Mouse (Mus musculus) G1E (cell line): ENCODE measurements around the gene Jpt2.

ENCODE experiments used
- CTCF ChIP-seq: IDR thresholded peaks from 2 replicates; pipeline ENCODE4 v1.5.1; 2012; ENCODE audit warnings: low read depth, low read length, inconsistent platforms, mixed read lengths
- GATA1 ChIP-seq: IDR thresholded peaks from 2 replicates; pipeline ENCODE4 v1.6.1; 2012; ENCODE audit warnings: borderline replicate concordance, low read length, inconsistent platforms, mixed read lengths
- GATA2 ChIP-seq: IDR thresholded peaks from 2 replicates; pipeline ENCODE4 v1.6.1; 2012; ENCODE audit warnings: low read depth, low read length, inconsistent platforms, borderline replicate concordance
- POLR2AphosphoS5 ChIP-seq: IDR thresholded peaks from 2 replicates; pipeline ENCODE4 v1.6.1; 2012; ENCODE audit warnings: low read depth, low read length, inconsistent platforms; ENCODE audit not compliant: insufficient replicate concordance
- TAL1 ChIP-seq: conservative IDR thresholded peaks from 2 replicates; pipeline ENCODE4 v1.6.1; 2012; ENCODE audit warnings: low read depth, low read length, inconsistent platforms, mixed read lengths

DNA sequence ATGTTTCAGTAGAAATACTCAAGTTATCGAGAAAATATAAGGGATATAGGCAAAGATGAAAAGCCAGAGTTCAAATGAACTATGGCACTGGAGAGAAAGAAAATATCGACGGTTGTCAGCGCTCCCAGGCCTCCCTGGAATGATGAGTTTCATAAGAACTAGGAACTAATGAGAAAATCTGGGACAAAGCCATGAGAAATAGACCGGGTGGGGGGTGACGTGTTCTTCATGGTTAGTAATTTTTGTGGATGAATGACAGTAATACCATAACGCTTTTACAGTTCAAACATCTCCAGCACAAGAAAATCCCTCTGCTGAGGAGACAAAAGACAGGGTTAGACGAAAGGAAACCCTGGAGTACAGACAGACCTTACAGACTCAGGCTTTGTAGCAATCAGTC lies 1.1 kb downstream of the Jpt2 start:
- no peak for TF ChIP-seq CTCF
- TF ChIP-seq TAL1: no peak
- no peak for TF ChIP-seq GATA2
- no peak for TF ChIP-seq GATA1
- no peak for TF ChIP-seq POLR2AphosphoS5
